Mouse (Mus musculus) lung, adult 2 months (tissue): ENCODE measurements around the gene Ddx55.

Experiments used
- CTCF ChIP-seq: fragments of 200-500 bp; IDR thresholded peaks from 2 replicates; pipeline ENCODE4 v1.5.1; 2011; ENCODE audit warnings: mild to moderate bottlenecking, low read length, control low read depth; ENCODE audit not compliant: insufficient read depth
- POLR2A ChIP-seq: fragments of 200-500 bp; IDR thresholded peaks from 2 replicates; pipeline ENCODE4 v1.6.1; 2011; ENCODE audit warnings: low read depth, mild to moderate bottlenecking, control low read depth, low read length, borderline replicate concordance; ENCODE audit errors: extremely low read depth

GRCm38 (mm10) chr5:124555145-124555544 lies 2.5 kb downstream of the Ddx55 start:
- TF ChIP-seq POLR2A (no peak), CTCF (no peak)
